Mouse (Mus musculus): ENCODE measurements at regions not wholly inside any gene's neighbourhood (a gene's known extent, or its start where the extent isn't known, plus 50 kb on each side); places are given as distances from the start of the nearest gene placed in this dataset.

- TF ChIP-seq CTCF (IDR thresholded peaks at IDR 0.05) (no peak), EP300 (IDR thresholded peaks at IDR 0.05) (no peak)
Measured at GRCm38 (mm10) chr13:81020811-81021210, 137.6 kb downstream of the Arrdc3 start.

All from lung, postnatal 0 days (tissue).